Mouse (Mus musculus) CD4-positive, CD25-positive, alpha-beta regulatory T cell, adult 2 months (primary cell): ENCODE measurements around the gene Trio.

Experiments used
- DNase-seq: peaks from one replicate; pipeline ENCODE4 v3.0.0-alpha.2; 2012; ENCODE audit warnings: low read depth, low spot score

Gene Trio

DNA sequence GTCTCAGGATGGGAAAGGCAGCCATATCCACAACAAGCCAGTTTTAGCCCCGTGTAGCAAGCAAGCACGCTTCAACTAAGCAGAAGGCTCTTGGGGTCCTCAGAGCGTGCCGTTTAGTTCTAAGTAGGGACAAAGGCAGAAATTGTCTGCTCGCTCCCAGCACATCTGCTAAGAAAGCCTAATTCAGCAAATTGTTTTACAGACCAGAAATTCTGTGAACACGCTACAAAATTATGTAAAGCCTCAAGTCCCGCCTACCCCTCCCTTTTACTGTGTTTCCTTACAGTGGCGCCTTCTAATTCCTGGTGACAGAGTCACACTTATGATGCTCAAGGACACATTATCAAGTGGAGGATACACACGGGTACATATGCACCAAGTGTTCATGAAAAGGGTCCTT lies 80.1 kb downstream of the Trio start:
- no peak for DNase-seq

- no peak for DNase-seq
These were observed 80.8 kb downstream of the Trio start for GRCm38 (mm10) chr15:27944898-27945297.

- DNase-seq = no peak
These were observed 82.0 kb downstream of the Trio start for GRCm38 (mm10) chr15:27943486-27944195.

- DNase-seq = no peak
These were observed 83.3 kb downstream of the Trio start for GRCm38 (mm10) chr15:27942148-27942847.

DNA sequence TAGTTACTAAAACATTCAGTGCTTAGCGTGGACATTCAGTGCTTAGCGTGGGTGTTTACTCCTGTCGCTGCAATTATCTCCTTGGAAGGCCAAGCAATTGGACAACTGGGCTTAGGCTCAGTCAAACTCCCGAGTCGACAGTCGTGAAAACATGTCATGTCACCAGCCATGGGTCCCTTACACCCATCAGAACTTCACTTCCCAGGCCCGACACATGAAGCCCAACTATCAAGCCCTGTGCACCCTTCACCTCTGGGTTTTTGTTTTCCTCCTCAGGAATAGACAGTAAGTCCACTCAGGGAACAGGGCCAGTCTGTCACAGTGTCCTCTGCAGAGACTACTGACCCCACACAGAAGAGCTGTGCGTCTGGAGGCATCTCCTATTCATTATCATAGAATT lies 84.2 kb downstream of the Trio start:
- DNase-seq = no peak

DNA sequence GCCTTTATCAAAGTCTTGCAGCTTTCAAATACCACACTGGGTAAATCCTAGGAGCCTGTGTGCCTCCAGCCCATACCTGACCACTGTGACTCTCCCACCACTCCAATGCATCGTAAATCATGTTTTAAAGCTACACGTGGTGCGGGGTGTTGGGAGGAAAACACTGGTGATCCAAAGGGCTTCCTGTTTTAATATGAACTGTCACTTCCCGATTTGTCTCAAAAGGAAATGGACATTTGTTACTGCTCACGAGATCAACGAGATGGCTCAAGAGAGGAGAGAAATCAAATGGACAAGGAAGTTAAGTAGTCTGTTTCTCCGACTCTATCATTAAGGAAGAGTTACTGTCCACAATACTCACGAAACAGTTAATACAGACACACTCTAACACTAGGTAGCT lies 84.6 kb downstream of the Trio start:
- DNase-seq = no peak

GRCm38 (mm10) chr15:27940032-27940431 lies 85.6 kb downstream of the Trio start:
- DNase-seq = no peak

- DNase-seq = no peak
These were observed 86.8 kb downstream of the Trio start for GRCm38 (mm10) chr15:27938886-27939285.

DNA sequence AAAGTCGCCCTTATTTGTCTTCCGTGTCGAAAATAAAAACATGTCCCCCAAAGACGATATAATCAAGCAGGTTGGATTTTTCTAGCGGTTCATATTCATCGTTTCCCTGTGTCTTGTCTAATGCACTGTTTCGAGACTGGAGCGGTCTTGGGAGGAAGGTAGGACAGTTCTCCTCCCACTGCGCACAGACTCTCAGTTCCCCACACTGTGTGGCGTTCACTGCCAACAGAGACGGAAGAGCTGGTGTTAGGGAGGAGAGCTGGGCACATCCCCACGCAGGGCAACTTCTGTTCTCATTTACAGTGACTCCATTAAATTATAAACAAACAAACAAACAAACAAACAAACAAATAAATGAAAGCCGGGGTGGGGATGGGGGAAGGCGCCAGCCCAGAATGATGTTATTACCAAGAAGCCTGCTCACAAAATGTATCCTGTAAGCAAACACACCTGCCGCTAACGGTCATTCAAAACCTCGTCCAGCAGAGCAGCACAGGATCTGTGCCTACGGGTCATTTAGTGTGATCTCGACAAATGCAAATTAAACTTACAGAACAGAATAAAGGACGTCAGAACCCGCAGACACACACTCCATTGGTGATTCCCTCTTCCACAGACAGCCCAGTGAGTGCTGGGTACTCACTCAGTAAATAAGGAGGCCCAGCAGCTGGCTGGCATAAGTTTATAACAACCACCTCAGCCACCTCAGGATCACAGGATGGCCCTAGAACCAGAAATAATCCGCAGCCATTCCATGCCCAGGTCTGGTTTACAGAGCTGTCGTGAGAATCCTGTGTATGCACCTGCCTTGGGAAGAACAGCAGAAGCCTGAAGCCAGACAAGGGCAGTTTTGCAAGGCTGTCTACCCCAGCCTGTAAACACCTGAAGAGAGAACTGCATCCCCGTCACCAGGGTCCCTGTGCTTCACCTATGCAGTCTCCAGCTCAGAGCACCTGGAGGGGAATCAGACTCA lies 87.5 kb downstream of the Trio start:
- no peak for DNase-seq

GRCm38 (mm10) chr15:27937003-27937860 lies 88.4 kb downstream of the Trio start:
- DNase-seq = peak; percentile 60

- DNase-seq = peak; percentile 19
These were observed 89.6 kb downstream of the Trio start for GRCm38 (mm10) chr15:27935772-27936746.

DNA sequence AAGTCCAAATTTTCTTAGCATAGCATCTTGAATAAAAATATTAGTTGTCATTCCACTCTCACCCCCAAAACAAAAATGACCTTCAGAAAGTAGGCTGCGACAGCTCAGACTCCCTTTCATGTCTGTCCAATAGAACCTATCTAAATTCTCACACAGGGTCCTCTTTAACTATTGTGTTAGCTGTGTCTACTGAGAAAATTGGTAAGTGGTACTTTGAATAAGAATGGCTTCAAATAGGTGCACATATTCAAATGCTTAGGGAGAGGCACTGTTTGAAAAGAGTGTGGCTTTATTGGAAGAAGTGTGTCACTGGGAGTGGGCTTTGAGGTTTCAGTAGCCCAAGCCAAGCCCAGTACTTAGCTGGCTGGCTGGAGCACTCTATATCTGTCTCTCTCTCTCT lies 92.4 kb downstream of the Trio start:
- DNase-seq = no peak

- DNase-seq = no peak
These were observed 93.8 kb downstream of the Trio start for GRCm38 (mm10) chr15:27931891-27932290.

- no peak for DNase-seq
These were observed 94.2 kb downstream of the Trio start for GRCm38 (mm10) chr15:27931459-27931858.

- peak; percentile 7 for DNase-seq
These were observed 98.0 kb downstream of the Trio start for GRCm38 (mm10) chr15:27927614-27928013.

- DNase-seq = peak; percentile 90
These were observed 98.7 kb downstream of the Trio start for GRCm38 (mm10) chr15:27926941-27927340.

DNA sequence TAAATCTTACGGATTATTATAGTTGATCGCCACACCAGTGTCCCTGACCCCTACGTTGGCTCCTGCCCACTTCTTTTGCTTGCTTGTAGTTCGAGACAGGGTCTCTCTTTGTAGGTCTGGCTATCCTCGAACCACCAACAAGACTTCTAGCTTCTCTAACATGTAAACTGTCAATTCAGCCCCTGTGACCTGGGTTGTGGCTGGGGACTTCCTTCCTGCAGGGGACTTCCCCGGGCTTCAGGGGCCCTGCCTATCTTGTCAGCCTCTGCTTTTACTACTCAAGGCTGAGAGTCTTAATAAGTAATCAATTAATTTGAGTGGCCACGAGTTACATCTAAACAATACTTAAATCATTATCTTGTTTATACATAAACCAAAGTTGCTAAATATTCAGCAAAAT lies 99.2 kb downstream of the Trio start:
- peak; percentile 88 for DNase-seq

DNA sequence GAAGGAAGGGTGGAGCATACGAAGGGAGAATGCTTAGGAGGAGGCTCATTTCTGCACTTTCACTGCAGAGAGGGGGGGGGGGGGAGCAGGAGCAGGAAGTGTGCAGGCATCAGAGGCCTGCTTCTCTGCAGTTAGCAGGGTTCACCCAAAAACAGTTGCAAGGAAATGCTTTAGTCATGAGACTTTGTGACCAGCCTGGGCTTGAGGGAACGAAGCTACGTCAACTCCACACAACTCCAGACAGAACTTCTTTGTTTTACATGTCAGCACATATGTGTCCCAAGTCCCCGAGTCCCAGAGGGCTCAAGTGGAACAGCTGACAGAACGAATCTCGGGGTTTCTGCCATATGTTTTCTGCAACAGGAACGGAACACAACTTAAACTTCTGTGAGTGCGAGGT lies 99.8 kb downstream of the Trio start:
- peak; percentile 82 for DNase-seq

- no peak for DNase-seq
These were observed 100.5 kb downstream of the Trio start for GRCm38 (mm10) chr15:27925004-27925635.

- DNase-seq = no peak
These were observed 101.7 kb downstream of the Trio start for GRCm38 (mm10) chr15:27923987-27924341.
